Mouse (Mus musculus): ENCODE results near the gene St6gal1. TPM values are rescaled to one million over a fixed set of nuclear protein-coding genes. Genes with fewer than 3 reads are reported as not detected.

The St6gal1 gene
- polyA plus RNA-seq, 1 experiment: not detected

- H3K4me1 ChIP-seq (ENCODE audit: control insufficient read depth): no peaks in the 10 kb centered on the region
- H3K36me3 ChIP-seq (ENCODE audit: control insufficient read depth): no peaks in the 10 kb centered on the region; the same call in 1 of the 2 replicates
- H3K4me3 ChIP-seq (replicated peaks): no peak overlapping the region
- H3K9me3 ChIP-seq (ENCODE audit: control insufficient read depth, low read length): no peaks in the 10 kb centered on the region
- TF ChIP-seq TAL1 (IDR thresholded peaks at IDR 0.05; ENCODE audit: low read length) (no peak), GATA1 (IDR thresholded peaks at IDR 0.05; ENCODE audit: low read length) (no peak)
- H3K27me3 ChIP-seq (ENCODE audit: control insufficient read depth): no peaks in the 10 kb centered on the region
Observed at GRCm38 (mm10) chr16:23324867-23325650, 100.5 kb downstream of the St6gal1 start.

DNA sequence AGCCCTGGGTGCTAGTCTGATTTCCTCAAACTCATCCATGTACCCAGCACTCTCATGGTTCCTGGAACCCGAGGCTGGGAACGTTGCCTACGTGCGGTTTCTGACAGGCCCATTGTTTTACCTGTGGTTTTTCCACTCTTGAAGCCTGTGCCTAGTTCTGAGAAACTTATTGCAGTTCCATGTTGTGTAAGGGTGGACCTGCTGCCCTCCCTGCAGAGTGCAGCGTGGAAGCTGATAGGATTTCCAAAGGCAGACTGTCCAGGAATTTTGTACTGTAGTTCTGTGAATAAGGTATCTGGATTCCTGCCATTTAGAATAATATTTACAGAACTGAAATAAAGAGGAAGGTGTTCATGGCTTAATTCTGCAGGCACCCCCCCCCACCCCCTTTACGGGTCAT, 102.1 kb downstream of the St6gal1 start:
- Histone ChIP-seq H3K9me3 (ENCODE audit: control insufficient read depth, low read length) (no peaks in the 10 kb centered on the region), H3K36me3 (ENCODE audit: control insufficient read depth) (no peaks in the 10 kb centered on the region; the same call in 1 of the 2 replicates), H3K27me3 (ENCODE audit: control insufficient read depth) (no peaks in the 10 kb centered on the region), H3K4me1 (ENCODE audit: control insufficient read depth) (no peaks in the 10 kb centered on the region), H3K4me3 (replicated peaks) (no peak overlapping the region)
- TF ChIP-seq TAL1 (IDR thresholded peaks at IDR 0.05; ENCODE audit: low read length): no peak
- TF ChIP-seq GATA1 (IDR thresholded peaks at IDR 0.05; ENCODE audit: low read length): no peak

- TF ChIP-seq TAL1 (IDR thresholded peaks at IDR 0.05; ENCODE audit: low read length) (no peak), GATA1 (IDR thresholded peaks at IDR 0.05; ENCODE audit: low read length) (no peak)
- no peaks in the 10 kb centered on the region; the same call in 1 of the 2 replicates for H3K36me3 ChIP-seq (ENCODE audit: control insufficient read depth)
- H3K9me3 ChIP-seq (ENCODE audit: control insufficient read depth, low read length): no peaks in the 10 kb centered on the region
- H3K4me3 ChIP-seq (replicated peaks): no peak overlapping the region
- H3K27me3 ChIP-seq (ENCODE audit: control insufficient read depth): no peaks in the 10 kb centered on the region
- no peaks in the 10 kb centered on the region for H3K4me1 ChIP-seq (ENCODE audit: control insufficient read depth)
Observed at GRCm38 (mm10) chr16:23327266-23327665, 102.7 kb downstream of the St6gal1 start.

- no peak for TF ChIP-seq GATA1 (IDR thresholded peaks at IDR 0.05; ENCODE audit: low read length)
- no peak for TF ChIP-seq TAL1 (IDR thresholded peaks at IDR 0.05; ENCODE audit: low read length)
- H3K36me3 ChIP-seq (ENCODE audit: control insufficient read depth): no peaks in the 10 kb centered on the region; the same call in 1 of the 2 replicates
- H3K4me3 ChIP-seq (replicated peaks): no peak overlapping the region
- H3K9me3 ChIP-seq (ENCODE audit: control insufficient read depth, low read length): no peaks in the 10 kb centered on the region
- H3K4me1 ChIP-seq (ENCODE audit: control insufficient read depth): no peaks in the 10 kb centered on the region
- no peaks in the 10 kb centered on the region for H3K27me3 ChIP-seq (ENCODE audit: control insufficient read depth)
Observed at GRCm38 (mm10) chr16:23328201-23328600, 103.7 kb downstream of the St6gal1 start.

- Histone ChIP-seq H3K9me3 (ENCODE audit: control insufficient read depth, low read length) (no peaks in the 10 kb centered on the region), H3K4me3 (replicated peaks) (no peak overlapping the region), H3K4me1 (ENCODE audit: control insufficient read depth) (no peaks in the 10 kb centered on the region), H3K27me3 (ENCODE audit: control insufficient read depth) (no peaks in the 10 kb centered on the region), H3K36me3 (ENCODE audit: control insufficient read depth) (no peaks in the 10 kb centered on the region; the same call in 1 of the 2 replicates)
- TF ChIP-seq TAL1 (IDR thresholded peaks at IDR 0.05; ENCODE audit: low read length) (no peak), GATA1 (IDR thresholded peaks at IDR 0.05; ENCODE audit: low read length) (no peak)
Observed at GRCm38 (mm10) chr16:23332136-23332535, 107.6 kb downstream of the St6gal1 start.

DNA sequence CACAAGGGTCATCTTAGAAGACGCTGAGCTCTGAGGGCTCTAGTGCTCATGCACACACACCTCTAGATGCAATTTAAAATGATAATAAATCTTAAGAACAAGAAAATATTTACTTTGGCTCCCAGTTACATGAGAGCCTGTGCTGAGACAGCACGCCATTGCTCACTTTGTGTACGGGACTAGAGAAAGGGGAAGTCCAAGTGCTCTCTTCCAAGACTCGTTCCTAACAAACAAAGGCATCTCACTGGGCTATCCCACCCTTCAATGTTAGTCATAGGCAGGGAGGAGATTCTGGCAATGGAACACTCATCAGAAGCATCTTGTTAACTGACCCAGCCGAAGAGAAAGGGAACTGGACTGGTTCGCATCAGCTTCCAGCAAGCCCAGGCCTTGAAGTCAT, 108.1 kb downstream of the St6gal1 start:
- no peak for TF ChIP-seq GATA1 (IDR thresholded peaks at IDR 0.05; ENCODE audit: low read length)
- no peak for TF ChIP-seq TAL1 (IDR thresholded peaks at IDR 0.05; ENCODE audit: low read length)

GRCm38 (mm10) chr16:23333875-23334551, 109.5 kb downstream of the St6gal1 start:
- TF ChIP-seq GATA1 (IDR thresholded peaks at IDR 0.05; ENCODE audit: low read length) (no peak), TAL1 (IDR thresholded peaks at IDR 0.05; ENCODE audit: low read length) (no peak)
- Histone ChIP-seq H3K4me1 (ENCODE audit: control insufficient read depth) (no peaks in the 10 kb centered on the region), H3K36me3 (ENCODE audit: control insufficient read depth) (no peaks in the 10 kb centered on the region; the same call in 1 of the 2 replicates), H3K27me3 (ENCODE audit: control insufficient read depth) (no peaks in the 10 kb centered on the region), H3K4me3 (replicated peaks) (no peak overlapping the region), H3K9me3 (ENCODE audit: control insufficient read depth, low read length) (0 out of 2 replicates have a peak, but pooled peaks cover 2% of the 10 kb centered on the region)

More for the DNA sequence above, 108.1 kb downstream of the St6gal1 start:
- H3K9me3 ChIP-seq (ENCODE audit: control insufficient read depth, low read length): no peaks in the 10 kb centered on the region
- H3K27me3 ChIP-seq (ENCODE audit: control insufficient read depth): no peaks in the 10 kb centered on the region
- no peak overlapping the region for H3K4me3 ChIP-seq (replicated peaks)
- H3K4me1 ChIP-seq (ENCODE audit: control insufficient read depth): no peaks in the 10 kb centered on the region
- no peaks in the 10 kb centered on the region; the same call in 1 of the 2 replicates for H3K36me3 ChIP-seq (ENCODE audit: control insufficient read depth)

DNA sequence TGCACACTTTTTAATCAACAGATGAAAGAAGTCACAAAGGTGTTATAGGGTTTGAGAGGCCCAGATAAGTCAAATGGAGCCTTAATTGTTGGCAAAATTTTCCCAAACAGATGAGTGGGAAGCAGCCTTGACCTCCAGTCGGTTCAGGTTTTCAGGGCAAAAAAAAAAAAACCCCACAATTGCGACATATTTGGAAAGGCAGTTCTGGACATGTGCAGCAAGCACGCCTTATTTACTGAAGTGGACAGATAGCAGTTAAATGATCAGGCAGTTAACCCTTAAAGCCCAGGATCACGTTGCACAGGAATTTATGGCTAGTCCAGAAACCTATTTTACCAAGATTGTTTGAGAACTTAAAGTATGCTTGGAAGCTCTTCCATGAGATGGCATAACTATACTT, 112.8 kb downstream of the St6gal1 start:
- Histone ChIP-seq H3K27me3 (ENCODE audit: control insufficient read depth) (no peaks in the 10 kb centered on the region), H3K4me1 (ENCODE audit: control insufficient read depth) (no peaks in the 10 kb centered on the region), H3K4me3 (replicated peaks) (no peak overlapping the region), H3K36me3 (ENCODE audit: control insufficient read depth) (no peaks in the 10 kb centered on the region; the same call in 1 of the 2 replicates), H3K9me3 (ENCODE audit: control insufficient read depth, low read length) (peaks cover 2% of the 10 kb centered on the region; the same call in 1 of the 2 replicates)
- TF ChIP-seq GATA1 (IDR thresholded peaks at IDR 0.05; ENCODE audit: low read length) (no peak), TAL1 (IDR thresholded peaks at IDR 0.05; ENCODE audit: low read length) (no peak)

DNA sequence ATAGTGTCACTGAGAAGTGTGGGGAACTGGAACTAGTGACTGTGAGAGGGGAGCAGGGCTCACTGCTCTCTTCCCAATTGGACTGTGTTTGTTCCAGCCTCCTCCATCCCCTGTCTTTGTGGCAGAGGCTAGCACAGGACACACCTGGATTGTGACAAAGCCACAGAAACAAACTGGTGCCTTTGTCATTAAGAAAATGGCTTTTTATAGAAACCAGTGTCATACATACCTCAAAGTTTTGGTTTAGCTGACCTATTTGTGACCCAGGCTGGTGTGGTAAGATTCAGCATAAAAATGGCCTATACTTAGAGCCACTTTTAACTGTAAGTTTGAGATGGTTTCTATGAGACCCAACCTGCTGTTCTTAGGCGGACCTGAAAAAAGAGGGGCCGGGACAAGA, 116.7 kb downstream of the St6gal1 start:
- no peaks in the 10 kb centered on the region for H3K27me3 ChIP-seq (ENCODE audit: control insufficient read depth)
- no peak for TF ChIP-seq TAL1 (IDR thresholded peaks at IDR 0.05; ENCODE audit: low read length)
- no peak for TF ChIP-seq GATA1 (IDR thresholded peaks at IDR 0.05; ENCODE audit: low read length)
- peaks cover 6% of the 10 kb centered on the region for H3K9me3 ChIP-seq (ENCODE audit: control insufficient read depth, low read length)
- H3K4me3 ChIP-seq (replicated peaks): no peak overlapping the region
- H3K36me3 ChIP-seq (ENCODE audit: control insufficient read depth): no peaks in the 10 kb centered on the region; the same call in 1 of the 2 replicates
- no peaks in the 10 kb centered on the region for H3K4me1 ChIP-seq (ENCODE audit: control insufficient read depth)

All from erythroblast, embryonic 14.5 days (primary cell).